Mouse (Mus musculus): ENCODE results near the gene Dennd5a.

DNA sequence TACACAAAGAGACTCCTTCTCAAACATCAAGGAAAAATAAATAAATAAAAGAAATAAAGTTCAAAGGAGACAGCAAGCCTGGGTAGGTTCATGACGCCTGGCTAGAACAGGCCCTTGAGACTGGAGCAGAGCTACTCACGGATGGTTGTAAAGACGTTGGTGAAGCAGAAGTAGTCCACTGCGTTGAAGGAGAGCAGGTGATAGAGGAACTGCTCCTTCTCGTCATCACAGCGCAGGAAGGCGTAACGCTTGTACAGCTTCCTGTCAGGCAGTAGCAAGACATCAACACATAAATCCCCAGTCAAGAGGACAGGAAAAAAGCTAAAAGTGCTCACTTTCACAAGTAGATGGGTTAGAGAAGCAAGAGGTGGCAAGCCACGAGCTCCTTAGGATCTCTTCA lies 59.3 kb downstream of the Dennd5a start:
- TF ChIP-seq EP300 (IDR thresholded peaks at IDR 0.05; ENCODE audit: insufficient read depth, low read depth, low read length) (no peak), CTCF (IDR thresholded peaks at IDR 0.05) (no peak), POLR2A (IDR thresholded peaks at IDR 0.05; ENCODE audit: insufficient read depth, low read depth, low read length) (no peak)
